1 mouse cellular context compared by ENCODE assay signal in genomic region chr2:30175897-30176296, GRCm38 (mm10).
TF ChIP-seq lines count a peak whose summit lies in the region.

No protein-coding gene starts in this region.

TF ChIP-seq in MEL, 35 proteins besides CTCF, POLR2A, EP300 and RAD21:
- TF ChIP-seq USF1 (IDR thresholded peaks at IDR 0.05; ENCODE audit: low read depth, low read length) (no peak), MAZ (IDR thresholded peaks at IDR 0.05; ENCODE audit: low read depth, low read length) (no peak), ZKSCAN1 (IDR thresholded peaks at IDR 0.05; ENCODE audit: low read depth, low read length) (no peak), TAL1 (IDR thresholded peaks at IDR 0.05; ENCODE audit: low read length) (no peak), SMC3 (IDR thresholded peaks at IDR 0.05; ENCODE audit: low read depth, low read length) (peak; percentile 51), RCOR1 (IDR thresholded peaks at IDR 0.05; ENCODE audit: low read depth, low read length) (no peak), BHLHE40 (IDR thresholded peaks at IDR 0.05; ENCODE audit: borderline replicate concordance, low read depth, low read length) (no peak), GATA1 (IDR thresholded peaks at IDR 0.05; ENCODE audit: low read depth, low read length) (no peak), ZC3H11A (IDR thresholded peaks at IDR 0.05; ENCODE audit: low read depth, low read length) (0 out of 2 replicates have a peak, but pooled peaks have one; percentile 19)
